Mouse (Mus musculus) adrenal gland, adult 10 weeks (tissue): Measurements from ENCODE around the gene Clec4n. TPM values are rescaled to one million over a fixed set of nuclear protein-coding genes. Genes with fewer than 3 reads are reported as not detected.

Source experiments
- polyA plus RNA-seq: library from polyadenylated mRNA; stranded (reverse); fragments of 350-450 nt; fragmentation: Illumina TruSeq; extraction: RNeasy Lipid Tissue Mini Kit (QIAGEN cat#74804); gene quantifications from one replicate; pipeline ENCODE4 v1.2.3, GENCODE M21; 2014; ENCODE audit warnings: low read depth, low replicate concordance

Clec4n gene
- 5.1 TPM for polyA plus RNA-seq

GRCm38 (mm10) chr6:123229644-123230043 lies at the start of gene Clec4n:
TSS of gene Clec4n (plus strand) at chr6:123229843.

GRCm38 (mm10) chr6:123261555-123262161 lies 32.0 kb downstream of the Clec4n start, which contains the start of gene Clec4d:
TSS of gene Clec4d (plus strand) at chr6:123262111.

GRCm38 (mm10) chr6:123289753-123290152 lies 60.1 kb downstream of the Clec4n start, which contains the start of gene Clec4e:
TSS of gene Clec4e (minus strand) at chr6:123289870.

Other genes with a start within 250 kb of the Clec4n start
- gene Clec4a4, start 239.5 kb upstream of the Clec4n start, polyA plus RNA-seq, result not detected
- gene Clec4b1, start 179.9 kb upstream of the Clec4n start, polyA plus RNA-seq, result 1.6 TPM
- gene Clec4a2, start 123.4 kb upstream of the Clec4n start, polyA plus RNA-seq, result 12.4 TPM
- not detected for gene Clec4b2, start 57.0 kb upstream of the Clec4n start, polyA plus RNA-seq
- 5.9 TPM for gene Clec4d, start 32.3 kb downstream of the Clec4n start, polyA plus RNA-seq
- gene Clec4e, start 60.0 kb downstream of the Clec4n start, polyA plus RNA-seq, result 0.64 TPM
- gene Vmn2r19, start 78.5 kb downstream of the Clec4n start, polyA plus RNA-seq, result not detected
- gene Vmn2r20, start 188.3 kb downstream of the Clec4n start, polyA plus RNA-seq, result not detected